Mouse (Mus musculus) forebrain, embryonic 16.5 days (tissue): ENCODE results near the gene Gm20388. TPM values are rescaled to one million over a fixed set of nuclear protein-coding genes. Genes with fewer than 3 reads are reported as not detected.

Experiments used
- ATAC-seq: fragments of 200-750 bp; cut with Nextera tagmentation; 2 replicates; pipeline ENCODE4 v1.8.0; 2017; ENCODE audit warnings: mild to moderate bottlenecking, moderate library complexity
- H3K27ac ChIP-seq: fragments of 300-500 bp; sonication (generic); 2 replicates; pipeline ENCODE4 v1.5.1; 2014; ENCODE audit warnings: low read length, control low read depth
- H3K27me3 ChIP-seq: fragments of 300-500 bp; sonication (generic); replicated peaks from 2 replicates; pipeline ENCODE4 v1.6.1; 2014; ENCODE audit warnings: low read length; ENCODE audit not compliant: control insufficient read depth, insufficient read depth
- H3K36me3 ChIP-seq: fragments of 300-500 bp; sonication (generic); 2 replicates; pipeline ENCODE4 v1.6.1; 2014; ENCODE audit not compliant: control insufficient read depth, insufficient read depth
- H3K4me1 ChIP-seq: fragments of 300-500 bp; sonication (generic); replicated peaks from 2 replicates; pipeline ENCODE4 v1.6.1; 2014; ENCODE audit warnings: low read length; ENCODE audit not compliant: control insufficient read depth, insufficient read depth
- H3K4me2 ChIP-seq: fragments of 300-500 bp; sonication (generic); 2 replicates; pipeline ENCODE4 v1.6.1; 2014; ENCODE audit warnings: mild to moderate bottlenecking, low read length, control low read depth
- H3K4me3 ChIP-seq: fragments of 300-500 bp; sonication (generic); replicated peaks from 2 replicates; pipeline ENCODE4 v1.5.1; 2014; ENCODE audit warnings: mild to moderate bottlenecking, low read length, control low read depth
- H3K9ac ChIP-seq: fragments of 300-500 bp; sonication (generic); replicated peaks from 2 replicates; pipeline ENCODE4 v1.6.1; 2014; ENCODE audit warnings: low read depth, low read length, control low read depth
- H3K9me3 ChIP-seq: fragments of 300-500 bp; sonication (generic); 2 replicates; pipeline ENCODE4 v1.6.1; 2016; ENCODE audit warnings: low read length; ENCODE audit not compliant: control insufficient read depth
- WGBS: fragments of 180-500 bp; shearing (Covaris S2); extraction: QIAGEN DNeasy Blood & Tissue Kit; methylation state at CpG from one replicate; pipeline ENCODE4 v1.1.7; 2014; 5-methylcytosine and 5-hydroxymethylcytosine counted together
- polyA plus RNA-seq: library from polyadenylated mRNA; unstranded; fragments of >200 nt; fragmentation: Nextera tagmentation; extraction: Ambion mirVana; gene quantifications from 2 replicates; pipeline ENCODE4 v1.2.1, GENCODE M21; 2015

The Gm20388 gene
- polyA plus RNA-seq, 1 experiment from 2014 or later, result 4.7 TPM

DNA sequence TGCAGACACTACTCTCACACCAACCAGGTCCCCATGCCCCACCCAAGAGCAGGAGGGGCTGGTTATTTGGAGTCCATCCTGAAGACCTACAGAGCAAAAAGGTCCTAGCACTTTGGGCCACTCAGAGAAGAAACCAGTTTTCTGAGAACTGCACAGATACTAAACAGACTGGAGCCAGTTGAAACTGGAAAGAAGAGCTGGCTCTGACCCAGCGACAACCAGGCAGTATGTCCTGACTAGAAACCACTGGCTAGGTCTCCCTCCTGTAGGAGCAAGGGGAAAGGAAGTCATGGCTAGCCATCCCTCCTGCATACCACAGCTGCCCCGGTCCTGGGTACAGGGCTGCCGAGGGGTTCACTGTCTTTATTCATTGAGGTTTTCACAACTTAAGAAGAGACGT is 3855.9 kb downstream of the Gm20388 start:
- H3K27ac ChIP-seq, result no peak overlapping the region
- WGBS, result 80% methylated on average over 4 of the region's 4 CpGs
- H3K9ac ChIP-seq, result no peak overlapping the region
- H3K27me3 ChIP-seq, result no peaks in the 10 kb centered on the region
- H3K36me3 ChIP-seq, result no peaks in the 10 kb centered on the region
- no peak for ATAC-seq
- H3K4me3 ChIP-seq, result no peak overlapping the region
- 0 out of 2 replicates have a peak, but pooled peaks cover 3% of the 10 kb centered on the region for H3K4me1 ChIP-seq
- no peaks in the 10 kb centered on the region for H3K9me3 ChIP-seq
- no peak overlapping the region for H3K4me2 ChIP-seq

DNA sequence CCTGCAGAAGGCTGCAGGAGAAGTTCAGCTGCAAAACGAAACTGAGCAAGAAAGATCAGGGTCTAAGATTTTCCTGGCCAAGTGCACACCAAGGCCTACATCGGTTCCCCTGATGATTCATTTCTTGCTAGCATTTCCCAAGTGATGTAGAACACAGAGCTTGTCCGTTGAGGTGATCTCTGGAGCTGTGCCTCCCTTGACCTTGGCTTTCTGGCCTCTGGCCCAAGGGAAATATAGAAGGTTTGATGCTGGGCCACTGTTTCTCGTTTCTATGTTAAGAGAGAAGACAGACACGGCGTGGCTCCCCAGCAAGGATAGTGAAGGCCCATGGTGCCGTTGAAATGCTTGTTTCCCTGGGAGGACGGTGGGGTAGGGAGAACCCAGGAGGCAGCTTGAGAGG is 3857.2 kb downstream of the Gm20388 start:
- H3K27me3 ChIP-seq, result no peaks in the 10 kb centered on the region
- H3K4me2 ChIP-seq, result no peak overlapping the region
- 85% methylated on average over 8 of the region's 8 CpGs for WGBS
- no peaks in the 10 kb centered on the region for H3K36me3 ChIP-seq
- 0 out of 2 replicates have a peak, but pooled peaks cover 3% of the 10 kb centered on the region for H3K4me1 ChIP-seq
- H3K27ac ChIP-seq, result no peak overlapping the region
- no peak overlapping the region for H3K4me3 ChIP-seq
- ATAC-seq, result no peak
- H3K9me3 ChIP-seq, result no peaks in the 10 kb centered on the region
- H3K9ac ChIP-seq, result no peak overlapping the region

GRCm38 (mm10) chr8:123768492-123769356 is 3858.1 kb downstream of the Gm20388 start:
- no peaks in the 10 kb centered on the region for H3K4me1 ChIP-seq
- no peak overlapping the region for H3K4me2 ChIP-seq
- H3K27me3 ChIP-seq, result no peaks in the 10 kb centered on the region
- 59% methylated on average over 16 of the region's 16 CpGs for WGBS
- H3K36me3 ChIP-seq, result no peaks in the 10 kb centered on the region
- H3K9me3 ChIP-seq, result no peaks in the 10 kb centered on the region
- ATAC-seq, result peak; percentile 55; the same call in 1 of the 2 replicates
- no peak overlapping the region for H3K27ac ChIP-seq
- H3K9ac ChIP-seq, result no peak overlapping the region
- no peak overlapping the region for H3K4me3 ChIP-seq

- no peaks in the 10 kb centered on the region for H3K4me1 ChIP-seq
- H3K27me3 ChIP-seq, result no peaks in the 10 kb centered on the region
- 71% methylated on average over 12 of the region's 12 CpGs for whole genome bisulfite sequencing
- no peak overlapping the region for H3K4me2 ChIP-seq
- H3K4me3 ChIP-seq, result no peak overlapping the region
- H3K9me3 ChIP-seq, result no peaks in the 10 kb centered on the region
- ATAC-seq, result no peak
- no peak overlapping the region for H3K9ac ChIP-seq
- H3K27ac ChIP-seq, result no peak overlapping the region
- no peaks in the 10 kb centered on the region for H3K36me3 ChIP-seq
Measured at GRCm38 (mm10) chr8:123773468-123773867, 3862.8 kb downstream of the Gm20388 start.

GRCm38 (mm10) chr8:123774491-123774890 is 3863.8 kb downstream of the Gm20388 start:
- no peaks in the 10 kb centered on the region for H3K9me3 ChIP-seq
- ATAC-seq, result no peak
- H3K27me3 ChIP-seq, result no peaks in the 10 kb centered on the region
- H3K36me3 ChIP-seq, result no peaks in the 10 kb centered on the region
- no peak overlapping the region for H3K27ac ChIP-seq
- H3K4me3 ChIP-seq, result no peak overlapping the region
- no peaks in the 10 kb centered on the region for H3K4me1 ChIP-seq
- no peak overlapping the region for H3K4me2 ChIP-seq
- WGBS, result 93% methylated on average over 1 of the region's 1 CpGs
- H3K9ac ChIP-seq, result no peak overlapping the region

DNA sequence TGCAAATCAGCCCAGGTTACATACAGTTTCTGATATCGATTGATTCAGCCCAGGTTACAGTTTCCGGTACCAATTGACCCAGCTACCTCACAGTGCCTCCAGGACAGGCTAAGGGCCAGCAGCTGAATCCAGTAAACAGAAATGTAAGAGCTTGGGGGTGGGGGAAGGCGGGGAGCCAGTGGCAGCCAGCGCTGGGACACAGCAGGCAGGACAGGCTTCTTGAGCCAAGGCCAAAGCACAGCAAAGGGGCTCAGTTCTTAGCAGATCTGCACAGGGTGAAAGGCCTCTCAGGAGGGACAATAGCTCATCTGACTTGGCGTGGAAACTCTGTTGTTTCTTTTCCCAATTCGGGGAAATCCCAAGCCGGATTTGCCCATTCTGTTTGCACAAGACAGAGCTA is 3866.7 kb downstream of the Gm20388 start:
- WGBS, result 27% methylated on average over 7 of the region's 7 CpGs
- ATAC-seq, result no peak
- Histone ChIP-seq H3K27ac (no peak overlapping the region), H3K9ac (no peak overlapping the region), H3K4me2 (no peak overlapping the region), H3K4me3 (no peak overlapping the region), H3K4me1 (no peaks in the 10 kb centered on the region), H3K36me3 (no peaks in the 10 kb centered on the region), H3K27me3 (no peaks in the 10 kb centered on the region), H3K9me3 (no peaks in the 10 kb centered on the region)

DNA sequence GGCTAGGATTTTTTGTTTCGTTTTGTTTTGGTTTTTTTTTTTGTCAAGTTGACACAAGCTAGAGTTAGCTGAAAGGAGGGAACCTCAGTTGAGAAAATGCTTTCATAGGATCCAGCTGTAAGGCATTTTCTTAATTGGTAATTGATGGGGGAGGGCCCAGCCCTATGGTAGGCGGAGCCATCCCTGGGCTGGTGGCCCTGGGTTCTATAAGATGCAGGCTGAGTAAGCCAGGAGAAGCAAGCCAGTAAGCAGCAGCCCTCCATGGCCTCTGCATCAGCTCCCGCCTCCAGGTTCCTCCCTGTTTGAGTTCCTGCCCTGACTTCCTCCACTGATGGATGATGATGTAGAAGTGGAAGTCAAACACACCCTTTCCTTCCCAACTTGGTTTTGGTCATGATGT is 3869.8 kb downstream of the Gm20388 start:
- ATAC-seq, result no peak

GRCm38 (mm10) chr8:123781256-123781655 is 3870.6 kb downstream of the Gm20388 start:
- Histone ChIP-seq H3K36me3 (no peaks in the 10 kb centered on the region), H3K9me3 (no peaks in the 10 kb centered on the region), H3K4me3 (no peak overlapping the region), H3K9ac (no peak overlapping the region), H3K4me2 (no peak overlapping the region), H3K27me3 (no peaks in the 10 kb centered on the region), H3K4me1 (no peaks in the 10 kb centered on the region), H3K27ac (no peak overlapping the region)
- WGBS, result 69% methylated on average over 8 of the region's 8 CpGs
- no peak for ATAC-seq

More for the DNA sequence above, 3869.8 kb downstream of the Gm20388 start:
- Histone ChIP-seq H3K27me3 (no peaks in the 10 kb centered on the region), H3K36me3 (no peaks in the 10 kb centered on the region), H3K4me1 (no peaks in the 10 kb centered on the region), H3K4me3 (no peak overlapping the region), H3K27ac (no peak overlapping the region), H3K9ac (no peak overlapping the region), H3K9me3 (no peaks in the 10 kb centered on the region), H3K4me2 (no peak overlapping the region)
- WGBS, result 62% methylated on average over 3 of the region's 3 CpGs

DNA sequence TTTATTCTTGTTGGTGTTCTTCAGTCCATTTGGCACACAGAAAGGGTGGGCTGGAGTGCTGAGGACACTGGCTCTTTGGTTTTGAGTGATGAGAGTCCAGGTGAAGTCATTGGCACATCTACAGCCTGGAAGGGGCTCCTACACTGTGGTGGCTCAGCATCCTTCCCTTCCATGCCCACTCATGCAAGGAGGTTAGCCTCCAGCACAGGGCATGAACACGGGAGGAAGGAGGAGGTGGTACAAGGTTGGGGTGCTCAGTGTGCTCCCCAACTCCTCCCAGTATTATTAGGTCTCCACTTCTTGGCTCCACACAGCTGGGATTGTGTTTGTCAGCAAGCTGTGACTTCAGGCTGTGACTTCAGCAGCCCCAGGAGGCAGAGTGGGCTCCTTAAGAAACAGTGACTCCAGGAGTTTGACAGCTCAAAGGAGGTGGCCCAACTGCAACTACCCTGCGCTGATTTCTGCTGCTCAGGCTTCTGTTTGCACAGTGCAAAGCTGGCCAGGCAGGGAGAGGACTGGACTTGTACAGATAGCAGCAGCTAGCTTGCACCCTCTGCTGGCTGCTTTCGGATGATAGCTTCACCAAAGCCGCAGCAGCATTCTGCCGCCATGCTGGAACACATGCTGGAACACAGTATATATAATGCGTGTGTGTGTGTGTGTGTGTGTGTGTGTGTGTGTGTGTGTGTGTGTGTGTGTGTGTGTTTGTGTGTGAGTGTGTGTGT is 3873.0 kb downstream of the Gm20388 start:
- WGBS, result 8% methylated on average over 6 of the region's 6 CpGs
- Histone ChIP-seq H3K27me3 (no peaks in the 10 kb centered on the region), H3K9me3 (no peaks in the 10 kb centered on the region), H3K4me3 (no peak overlapping the region), H3K9ac (no peak overlapping the region), H3K36me3 (no peaks in the 10 kb centered on the region), H3K27ac (no peak overlapping the region), H3K4me1 (no peaks in the 10 kb centered on the region), H3K4me2 (no peak overlapping the region)
- ATAC-seq, result peak; percentile 93
